Mouse (Mus musculus) forebrain, postnatal 0 days (tissue): ENCODE data around the gene Nxf1. TPM values are rescaled to one million over a fixed set of nuclear protein-coding genes. Genes with fewer than 3 reads are reported as not detected.

Experiments
- ATAC-seq: fragments of 200-750 bp; cut with Nextera tagmentation; 2 replicates; pipeline ENCODE4 v1.8.0; 2017; ENCODE audit warnings: mild to moderate bottlenecking, moderate library complexity
- DNase-seq: peaks from one replicate; pipeline ENCODE4 v3.0.0-alpha.2; 2015
- H3K27ac ChIP-seq: fragments of 300-500 bp; sonication (generic); 2 replicates; pipeline ENCODE4 v1.5.1; 2014; ENCODE audit warnings: low read depth, mild to moderate bottlenecking, antibody characterized with exemption, low read length, moderate library complexity, mixed read lengths
- H3K27me3 ChIP-seq: fragments of 300-500 bp; sonication (generic); 2 replicates; pipeline ENCODE4 v1.6.1; 2014; ENCODE audit warnings: mild to moderate bottlenecking, low read length, mixed read lengths; ENCODE audit not compliant: insufficient read depth
- H3K36me3 ChIP-seq: fragments of 300-500 bp; sonication (generic); 2 replicates; pipeline ENCODE4 v1.6.1; 2014; ENCODE audit warnings: mild to moderate bottlenecking, moderate library complexity; ENCODE audit not compliant: insufficient read depth
- H3K4me1 ChIP-seq: fragments of 300-500 bp; sonication (generic); 2 replicates; pipeline ENCODE4 v1.6.1; 2014; ENCODE audit warnings: antibody characterized with exemption; ENCODE audit not compliant: insufficient read depth
- H3K4me2 ChIP-seq: fragments of 300-500 bp; sonication (generic); 2 replicates; pipeline ENCODE4 v1.6.1; 2014; ENCODE audit warnings: low read depth, mild to moderate bottlenecking, moderate library complexity
- H3K4me3 ChIP-seq: fragments of 300-500 bp; sonication (generic); 2 replicates; pipeline ENCODE4 v1.5.1; 2014; ENCODE audit warnings: low read depth, low read length, mixed read lengths
- H3K9ac ChIP-seq: fragments of 300-500 bp; sonication (generic); 2 replicates; pipeline ENCODE4 v1.6.1; 2014; ENCODE audit warnings: mild to moderate bottlenecking
- H3K9me3 ChIP-seq: fragments of 300-500 bp; sonication (generic); 2 replicates; pipeline ENCODE4 v1.6.1; 2016; ENCODE audit warnings: low read length
- CTCF ChIP-seq: sonication (generic); IDR thresholded peaks from 2 replicates; pipeline ENCODE4 v1.5.1; 2016; ENCODE audit warnings: antibody characterized with exemption, control low read depth, low read depth
- WGBS: fragments of 180-500 bp; shearing (Covaris S2); extraction: QIAGEN DNeasy Blood & Tissue Kit; methylation state at CpG from one replicate; pipeline ENCODE4 v1.1.7; 2014; 5-methylcytosine and 5-hydroxymethylcytosine counted together
- polyA plus RNA-seq: library from polyadenylated mRNA; unstranded; fragments of >200 nt; fragmentation: Nextera tagmentation; extraction: Ambion mirVana; gene quantifications from 2 replicates; pipeline ENCODE4 v1.2.1, GENCODE M21; 2015
- total RNA-seq: library from RNA; depleted of rRNA; stranded (reverse); fragments of >200 nt; gene quantifications from 2 replicates; pipeline ENCODE4 v1.2.3, GENCODE M21; 2014

Gene Nxf1
- total and polyA plus RNA-seq, 2 experiments from 2014 or later: 97.1 to 114 TPM

DNA sequence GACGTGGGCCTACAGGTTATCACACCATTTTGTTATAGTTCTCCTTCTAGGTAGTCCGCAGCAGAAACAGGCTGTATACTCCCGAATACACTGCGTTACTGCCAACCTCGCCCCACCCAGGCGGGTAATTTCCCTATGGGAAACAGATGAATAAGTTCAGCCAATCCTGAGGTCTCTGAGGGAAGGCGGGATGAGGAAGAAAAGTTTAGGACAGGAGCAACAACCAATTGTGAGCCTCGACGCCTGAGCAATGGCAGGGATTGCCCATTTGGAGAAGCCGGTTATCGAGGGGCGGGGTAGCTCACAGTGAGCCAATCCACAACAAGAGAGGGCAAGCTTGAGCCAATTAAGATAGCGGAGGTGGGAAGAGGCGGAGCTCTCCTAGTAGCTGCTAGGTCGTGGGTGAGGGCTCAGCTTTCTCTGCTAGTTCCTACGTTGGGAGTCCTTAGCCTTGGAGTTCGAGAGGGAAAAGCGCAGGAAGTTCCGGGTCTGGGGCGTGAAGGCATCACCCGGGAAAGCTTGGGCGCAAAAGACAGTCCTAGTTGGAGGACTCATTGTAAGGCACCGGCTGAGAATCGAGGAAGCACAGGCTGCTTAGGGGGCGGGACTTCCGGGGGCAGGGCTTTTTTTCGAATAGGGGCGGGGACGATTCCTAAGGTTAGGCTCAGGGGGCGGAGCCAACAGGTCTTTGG lies 45.4 kb downstream of the Nxf1 start, which contains the start of gene Zbtb3:
Zbtb3 (plus strand) TSS at position 426 of the 692 bp plus-strand sequence.
- TF ChIP-seq CTCF: no peak
- Histone ChIP-seq H3K27ac (peak within 1 kb of the TSS; percentile 90), H3K4me1 (peaks cover 7% of the 10 kb centered on the region), H3K4me3 (peak within 1 kb of the TSS; percentile 58), H3K36me3 (peaks cover 2% of the 10 kb centered on the region; the same call in 1 of the 2 replicates), H3K4me2 (peak within 1 kb of the TSS; percentile 75), H3K27me3 (no peaks in the 10 kb centered on the region), H3K9me3 (no peaks in the 10 kb centered on the region), H3K9ac (peak within 1 kb of the TSS; percentile 56)
- DNase-seq (peak; percentile 97), ATAC-seq (peak; percentile 97)
- WGBS: 2% methylated on average over 30 of the region's 30 CpGs

DNA sequence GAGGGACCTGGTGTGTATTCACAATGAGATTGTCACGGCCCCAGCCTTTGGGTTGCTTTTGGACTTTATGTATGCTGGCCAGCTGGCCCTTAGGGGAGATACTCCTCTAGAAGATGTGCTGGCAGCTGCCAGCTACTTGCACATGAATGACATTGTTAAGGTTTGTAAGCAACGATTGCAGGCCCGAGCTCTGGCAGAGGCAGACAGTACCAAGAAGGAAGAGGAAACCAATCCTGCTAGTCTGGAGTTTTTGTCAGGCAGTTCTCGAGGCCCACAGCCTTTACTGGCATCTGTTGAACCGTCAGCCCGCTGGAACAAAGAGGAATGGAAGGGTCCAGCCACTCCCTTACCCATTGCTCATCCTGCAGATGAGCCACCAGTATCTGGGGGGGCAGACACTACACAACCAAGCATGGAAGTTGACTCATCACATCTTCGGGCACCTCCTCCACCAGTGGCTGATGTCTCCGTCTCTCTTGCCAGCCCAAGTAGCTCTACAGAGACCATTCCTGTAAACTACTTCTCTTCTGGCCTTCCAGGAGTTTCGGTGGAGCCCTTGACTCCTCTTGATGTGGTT lies 46.4 kb downstream of the Nxf1 start:
- Histone ChIP-seq H3K4me3 (peak overlapping the region; percentile 58; the same call in 1 of the 2 replicates), H3K9me3 (no peaks in the 10 kb centered on the region), H3K4me2 (peak overlapping the region; percentile 75), H3K9ac (peak overlapping the region; percentile 56; the same call in 1 of the 2 replicates), H3K27ac (peak overlapping the region; percentile 90; the same call in 1 of the 2 replicates), H3K4me1 (peaks cover 7% of the 10 kb centered on the region), H3K36me3 (peaks cover 5% of the 10 kb centered on the region; the same call in 1 of the 2 replicates), H3K27me3 (no peaks in the 10 kb centered on the region)
- ATAC-seq (no peak), DNase-seq (no peak)
- 91% methylated on average over 9 of the region's 9 CpGs for WGBS
- no peak for TF ChIP-seq CTCF

- Histone ChIP-seq H3K9me3 (no peaks in the 10 kb centered on the region), H3K27ac (no peak overlapping the region), H3K27me3 (no peaks in the 10 kb centered on the region), H3K4me2 (no peak overlapping the region), H3K36me3 (peaks cover 12% of the 10 kb centered on the region; the same call in 1 of the 2 replicates), H3K9ac (no peak overlapping the region), H3K4me1 (peaks cover 7% of the 10 kb centered on the region), H3K4me3 (no peak overlapping the region)
- no peak for TF ChIP-seq CTCF
- 94% methylated on average over 11 of the region's 11 CpGs for WGBS
- DNase-seq: no peak
- ATAC-seq: no peak
Observed at GRCm38 (mm10) chr19:8803879-8804660, 47.2 kb downstream of the Nxf1 start.

- no peaks in the 10 kb centered on the region for H3K9me3 ChIP-seq
- TF ChIP-seq CTCF: no peak
- no peak overlapping the region for H3K27ac ChIP-seq
- peaks cover 30% of the 10 kb centered on the region for H3K36me3 ChIP-seq
- peaks cover 7% of the 10 kb centered on the region for H3K4me1 ChIP-seq
- no peak for DNase-seq
- H3K4me2 ChIP-seq: no peak overlapping the region
- WGBS: 89% methylated on average over 5 of the region's 5 CpGs
- no peak overlapping the region for H3K9ac ChIP-seq
- no peaks in the 10 kb centered on the region for H3K27me3 ChIP-seq
- ATAC-seq: no peak
- no peak overlapping the region for H3K4me3 ChIP-seq
Observed at GRCm38 (mm10) chr19:8806810-8807209, 49.9 kb downstream of the Nxf1 start.

- no peak overlapping the region for H3K27ac ChIP-seq
- peak; percentile 36 for TF ChIP-seq CTCF
- no peaks in the 10 kb centered on the region for H3K27me3 ChIP-seq
- H3K4me1 ChIP-seq: peaks cover 18% of the 10 kb centered on the region
- WGBS: 65% methylated on average over 11 of the region's 11 CpGs
- H3K9me3 ChIP-seq: no peaks in the 10 kb centered on the region
- H3K9ac ChIP-seq: no peak overlapping the region
- H3K4me3 ChIP-seq: no peak overlapping the region
- no peak overlapping the region for H3K4me2 ChIP-seq
- H3K36me3 ChIP-seq: peaks cover 12% of the 10 kb centered on the region
- ATAC-seq (no peak), DNase-seq (no peak)
Observed at GRCm38 (mm10) chr19:8815812-8816211, 58.9 kb downstream of the Nxf1 start.

- H3K4me3 ChIP-seq: no peak overlapping the region
- WGBS: 55% methylated on average over 3 of the region's 3 CpGs
Observed at GRCm38 (mm10) chr19:8817001-8817400, 60.1 kb downstream of the Nxf1 start.

More at GRCm38 (mm10) chr19:8817001-8817400, 60.1 kb downstream of the Nxf1 start:
- H3K9ac ChIP-seq: peak overlapping the region; percentile 29; the same call in 1 of the 2 replicates
- H3K27me3 ChIP-seq: no peaks in the 10 kb centered on the region
- H3K36me3 ChIP-seq: peaks cover 4% of the 10 kb centered on the region
- DNase-seq (no peak), ATAC-seq (no peak)
- H3K4me1 ChIP-seq: peaks cover 28% of the 10 kb centered on the region
- no peak overlapping the region for H3K27ac ChIP-seq
- no peak for TF ChIP-seq CTCF
- peak overlapping the region; percentile 17; the same call in 1 of the 2 replicates for H3K4me2 ChIP-seq
- no peaks in the 10 kb centered on the region for H3K9me3 ChIP-seq
